Mouse (Mus musculus) ES-E14 (cell line): ENCODE results near the gene Klrb1f.

ENCODE experiments used
- HCFC1 ChIP-seq: IDR thresholded peaks from 2 replicates; pipeline ENCODE4 v1.6.1; 2012; ENCODE audit warnings: low read length, inconsistent platforms, borderline replicate concordance; ENCODE audit not compliant: insufficient read depth
- MAFK ChIP-seq: IDR thresholded peaks from 2 replicates; pipeline ENCODE4 v1.6.1; 2014; ENCODE audit warnings: mild to moderate bottlenecking, low read depth, low read length, inconsistent platforms; ENCODE audit not compliant: insufficient read depth
- ZNF384 ChIP-seq: IDR thresholded peaks from 2 replicates; pipeline ENCODE4 v1.6.1; 2012; ENCODE audit warnings: low read depth, low read length, inconsistent platforms

GRCm38 (mm10) chr6:129030964-129031363 lies 14.7 kb upstream of the Klrb1f start:
- TF ChIP-seq ZNF384 (no peak), HCFC1 (no peak), MAFK (no peak)
